Mouse (Mus musculus): ENCODE measurements around the gene Vwce.
A peak's percentile ranks its signal among the peaks of the same experiment; 100 is the strongest.

Vwce gene

GRCm38 (mm10) chr19:10634106-10634871 lies at the start of gene Vwce:
TSS of gene Vwce (plus strand) at chr19:10634213.
- DNase-seq = peak in 1 of 2 experiments; percentile 13

GRCm38 (mm10) chr19:10585112-10585511 lies 48.9 kb upstream of the Vwce start:
- DNase-seq = peak; percentile 67 to 78

GRCm38 (mm10) chr19:10587231-10587630 lies 46.8 kb upstream of the Vwce start:
- DNase-seq = no peak

GRCm38 (mm10) chr19:10589127-10589857 lies 44.7 kb upstream of the Vwce start:
- DNase-seq = no peak

GRCm38 (mm10) chr19:10590301-10590700 lies 43.7 kb upstream of the Vwce start:
- DNase-seq = no peak

GRCm38 (mm10) chr19:10591659-10592377 lies 42.2 kb upstream of the Vwce start:
- DNase-seq = no peak

GRCm38 (mm10) chr19:10598188-10598587 lies 35.8 kb upstream of the Vwce start:
- DNase-seq = no peak

- DNase-seq = no peak
Observed at GRCm38 (mm10) chr19:10599648-10600047, 34.4 kb upstream of the Vwce start.

- no peak for DNase-seq
Observed at GRCm38 (mm10) chr19:10602247-10602769, 31.7 kb upstream of the Vwce start.

- peak; percentile 76 to 88 for DNase-seq
Observed at GRCm38 (mm10) chr19:10602787-10603186, 31.2 kb upstream of the Vwce start.

GRCm38 (mm10) chr19:10603660-10604523 lies 30.1 kb upstream of the Vwce start:
- DNase-seq = no peak

GRCm38 (mm10) chr19:10604534-10604933 lies 29.5 kb upstream of the Vwce start:
- DNase-seq = no peak

- DNase-seq = peak; percentile 97 to 99
Observed at GRCm38 (mm10) chr19:10605293-10605900, 28.6 kb upstream of the Vwce start, which contains the start of the genes Ddb1 and Tkfc. TSS of gene Ddb1 (plus strand) at chr19:10605327. TSS of gene Tkfc (minus strand) at chr19:10605654.

GRCm38 (mm10) chr19:10605901-10606622 lies 28.0 kb upstream of the Vwce start:
- DNase-seq = no peak

- DNase-seq = no peak
Observed at GRCm38 (mm10) chr19:10608573-10609240, 25.3 kb upstream of the Vwce start.

- DNase-seq = no peak
Observed at GRCm38 (mm10) chr19:10634872-10635318, 882 bp downstream of the Vwce start.

- no peak for DNase-seq
Observed at GRCm38 (mm10) chr19:10637840-10638239, 3.8 kb downstream of the Vwce start.

- DNase-seq = no peak
Observed at GRCm38 (mm10) chr19:10640080-10640479, 6.1 kb downstream of the Vwce start.

GRCm38 (mm10) chr19:10640589-10641378 lies 6.8 kb downstream of the Vwce start:
- no peak for DNase-seq
